Mouse (Mus musculus) myocyte (in vitro differentiated cells): ENCODE data around the gene Slc37a3.

Experiments used
- CEBPB ChIP-seq: IDR thresholded peaks from 2 replicates; pipeline ENCODE4 v1.6.1; 2011; ENCODE audit warnings: mild to moderate bottlenecking, moderate library complexity; ENCODE audit not compliant: poor library complexity, insufficient read depth, severe bottlenecking
- E2F4 ChIP-seq: IDR thresholded peaks from one replicate; pipeline ENCODE4 v1.6.1; 2011; ENCODE audit warnings: mild to moderate bottlenecking, control low read depth, moderate library complexity; ENCODE audit not compliant: insufficient read depth
- MAX ChIP-seq: IDR thresholded peaks from one replicate; pipeline ENCODE4 v1.6.1; 2011; ENCODE audit warnings: low read depth, mild to moderate bottlenecking, control low read depth
- MYOD1 ChIP-seq, 3 experiments: IDR thresholded peaks; one replicate each; pipeline ENCODE4 v1.6.1; 2011; ENCODE audit warnings: control low read depth in 2 of 3, low read depth in 2 of 3, mild to moderate bottlenecking in 2 of 3, moderate library complexity in 1 of 3; ENCODE audit not compliant: insufficient read length in 2 of 3, control insufficient read depth in 1 of 3
- MYOG ChIP-seq, 3 experiments: IDR thresholded peaks; one replicate each; pipeline ENCODE4 v1.6.1; 2011; ENCODE audit warnings: control low read depth in 2 of 3, low read depth in 2 of 3, mild to moderate bottlenecking in 2 of 3; ENCODE audit not compliant: insufficient read length in 2 of 3, control insufficient read depth in 1 of 3, insufficient read depth in 1 of 3
- POLR2A ChIP-seq: IDR thresholded peaks from one replicate; pipeline ENCODE4 v1.6.1; 2011; ENCODE audit warnings: low read depth, mild to moderate bottlenecking, control low read depth, moderate library complexity; ENCODE audit not compliant: insufficient read length
- POLR2AphosphoS2 ChIP-seq: IDR thresholded peaks from one replicate; pipeline ENCODE4 v1.6.1; 2011; ENCODE audit warnings: low read depth, control low read depth; ENCODE audit not compliant: insufficient read length
- REST ChIP-seq: IDR thresholded peaks from one replicate; pipeline ENCODE4 v1.6.1; 2011; ENCODE audit warnings: mild to moderate bottlenecking, control low read depth, moderate library complexity; ENCODE audit not compliant: insufficient read depth, insufficient read length
- SRF ChIP-seq: IDR thresholded peaks from one replicate; pipeline ENCODE4 v1.6.1; 2011; ENCODE audit warnings: low read depth; ENCODE audit not compliant: control insufficient read depth, insufficient read length
- TCF12 ChIP-seq: IDR thresholded peaks from one replicate; pipeline ENCODE4 v1.6.1; 2011; ENCODE audit warnings: mild to moderate bottlenecking, control low read depth; ENCODE audit not compliant: poor library complexity, insufficient read depth, severe bottlenecking
- TCF3 ChIP-seq: IDR thresholded peaks from one replicate; pipeline ENCODE4 v1.6.1; 2011; ENCODE audit warnings: low read depth, control low read depth; ENCODE audit not compliant: insufficient read length
- USF1 ChIP-seq: IDR thresholded peaks from one replicate; pipeline ENCODE4 v1.6.1; 2011; ENCODE audit warnings: low read depth, mild to moderate bottlenecking, control low read depth, moderate library complexity

GRCm38 (mm10) chr6:39372727-39373126, 4.7 kb downstream of the Slc37a3 start:
- TF ChIP-seq POLR2A (no peak), MAX (no peak), USF1 (no peak), POLR2AphosphoS2 (no peak), CEBPB (no peak), TCF12 (no peak), MYOG (IDR thresholded peaks at IDR 0.05; ENCODE audit: control insufficient read depth in 1 of 3, insufficient read depth in 1 of 3, insufficient read length in 2 of 3, low read depth in 2 of 3) (peak in 1 of 3 experiments; percentile 13), E2F4 (no peak), SRF (no peak), MYOD1 (IDR thresholded peaks at IDR 0.05; ENCODE audit: control insufficient read depth in 1 of 3, insufficient read length in 2 of 3, low read depth in 2 of 3) (no peak), TCF3 (no peak), REST (no peak)
